Mouse (Mus musculus) gastrocnemius, postnatal 14 days (tissue): Measurements from ENCODE around the gene Eif2b3. TPM values are rescaled to one million over a fixed set of nuclear protein-coding genes. Genes with fewer than 3 reads are reported as not detected.

Experiments
- DNase-seq: peaks from one replicate; pipeline ENCODE4 v3.0.0; 2021; ENCODE audit warnings: mixed read lengths
- intact Hi-C: fragments of 180-260 bp; cut with DNase I; formaldehyde crosslinking; loops from one replicate; pipeline ENCODE4 v1.15.1; 2025; ENCODE audit warnings: low total_unique reads
- total RNA-seq, 2 experiments: library from RNA; stranded (reverse); gene quantifications; 2 replicates each; pipeline ENCODE4 v1.2.3; 2021

Eif2b3 gene
- total RNA-seq, 2 experiments from 2014 or later, result 22.0 to 24.8 TPM

DNA sequence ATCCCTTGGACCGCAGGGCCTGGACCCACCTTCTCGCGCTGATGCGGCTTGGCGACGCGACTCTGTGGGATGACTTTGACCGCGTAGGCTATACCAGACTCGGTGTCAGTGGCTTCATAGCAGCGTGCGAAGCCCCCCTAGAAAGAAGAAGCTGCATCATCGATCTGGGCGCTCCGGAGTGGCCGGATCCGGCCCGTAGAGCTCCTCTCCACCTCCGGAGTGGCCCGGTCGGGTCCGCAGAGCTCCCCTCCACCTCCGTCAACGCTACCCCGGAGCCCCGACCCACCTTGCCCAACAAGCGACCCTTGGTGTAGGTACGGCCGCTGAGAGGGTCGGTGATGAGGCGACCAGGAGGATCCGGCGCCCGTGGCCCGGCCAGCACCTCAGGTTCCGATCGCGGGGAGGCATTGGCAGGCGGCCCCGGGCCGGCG is 114.2 kb downstream of the Eif2b3 start:
- intact Hi-C loops, result no loop called here
- peak; percentile 34 for DNase-seq

DNA sequence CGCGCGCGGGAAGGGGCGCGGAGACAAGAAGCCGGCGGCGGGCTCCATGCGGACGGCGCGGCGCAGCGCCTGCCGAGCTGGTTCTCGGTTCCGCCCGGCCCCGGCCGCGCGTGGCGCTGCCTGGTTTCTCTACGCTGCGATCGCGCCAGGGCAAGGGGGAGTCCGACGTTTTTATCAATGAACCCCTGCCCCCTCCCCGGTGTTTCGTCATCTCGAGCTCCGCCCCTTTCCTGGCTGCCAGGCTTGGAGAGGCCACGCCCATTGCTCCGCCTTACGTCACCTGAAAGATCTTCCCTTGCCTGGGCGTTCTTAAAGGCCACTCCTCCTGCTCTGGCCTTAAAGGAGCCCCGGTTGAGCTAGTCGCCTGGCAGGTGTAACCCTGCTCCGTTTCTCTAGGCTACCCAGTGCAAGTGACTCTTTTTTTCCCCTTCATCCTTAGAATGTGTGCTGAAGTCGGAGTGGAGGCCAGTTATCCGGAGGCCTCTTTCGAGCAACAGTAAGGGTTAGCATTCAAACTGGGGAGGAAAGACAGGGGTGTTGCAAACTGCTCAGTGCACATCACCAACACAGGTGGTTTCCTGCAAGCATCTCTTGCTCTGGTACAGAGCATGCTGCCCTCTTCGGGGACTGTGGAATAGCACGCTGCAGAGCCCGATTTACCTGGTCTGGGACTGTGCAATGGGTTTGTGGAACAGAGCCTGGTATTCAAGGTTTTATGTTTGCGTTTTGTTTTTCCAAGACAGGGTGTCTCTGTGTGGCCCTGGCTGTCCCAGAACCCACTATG is 114.8 kb downstream of the Eif2b3 start, which contains the start of gene Plk3:
Gene Plk3, minus strand, starts transcription at position 147 of the 784 bp plus-strand sequence.
- intact Hi-C loops, result no loop called here
- DNase-seq, result peak; percentile 94

DNA sequence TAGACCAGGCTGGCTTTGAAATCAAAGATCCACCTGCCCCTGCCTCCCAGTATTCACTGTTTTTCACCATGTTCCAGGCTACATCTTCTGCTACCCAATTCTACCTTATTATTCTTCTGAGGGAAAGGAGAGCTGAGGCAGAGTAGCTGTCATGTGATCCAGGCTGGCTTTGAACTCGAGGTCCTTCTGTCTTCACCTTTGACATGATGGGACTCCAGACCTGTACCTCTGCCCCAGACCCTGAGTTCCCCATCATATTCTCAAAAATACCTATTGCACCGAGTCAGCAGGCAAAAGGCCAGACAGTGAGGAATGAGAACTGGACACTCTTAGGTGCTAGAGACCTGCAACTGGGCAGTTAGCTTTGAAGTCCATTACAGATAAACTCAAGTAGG is 115.4 kb downstream of the Eif2b3 start:
- DNase-seq, result no peak
- intact Hi-C loops, result no loop called here

DNA sequence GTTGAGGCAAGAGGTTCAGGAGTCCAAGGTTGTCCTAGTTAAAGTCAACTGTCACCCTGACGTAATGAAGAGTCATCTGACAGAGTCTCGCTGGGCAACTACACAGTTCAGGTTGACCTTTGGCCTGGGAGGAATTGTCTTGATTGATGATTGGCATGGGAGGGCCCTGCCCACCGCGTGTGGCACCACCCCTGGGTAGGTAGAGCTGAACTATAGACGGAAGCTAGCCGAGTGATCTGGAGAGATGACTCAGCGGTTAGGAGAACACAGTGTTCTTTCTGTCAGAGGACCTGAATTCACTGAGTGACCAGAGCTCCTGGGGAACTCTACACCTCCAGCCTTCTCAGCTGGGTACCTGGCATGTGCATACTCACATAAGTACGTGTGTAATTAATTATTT is 116.8 kb downstream of the Eif2b3 start:
- no peak for DNase-seq
- intact Hi-C loops, result no loop called here

Other genes with a start within 250 kb of the Eif2b3 start
- gene Toe1, start 211.8 kb upstream of the Eif2b3 start, total RNA-seq, result 1 to 10 TPM; 5.6 to 5.7 TPM
- 1 to 10 TPM in 1 of 2 experiments, under 1 TPM in 1; 1.00 to 1.6 TPM for gene Mutyh, start 211.7 kb upstream of the Eif2b3 start, total RNA-seq
- gene Hpdl, start 197.7 kb upstream of the Eif2b3 start, total RNA-seq, result 1 to 10 TPM; 2.7 to 2.9 TPM
- under 1 TPM; 0.11 to 0.23 TPM for gene Zswim5, start 142.0 kb upstream of the Eif2b3 start, total RNA-seq
- 10 to 100 TPM; 52.3 to 60.4 TPM for gene Urod, start 25.0 kb upstream of the Eif2b3 start, total RNA-seq
- 10 to 100 TPM; 12.6 to 14.7 TPM for gene Hectd3, start 24.1 kb upstream of the Eif2b3 start, total RNA-seq
- 1 to 10 TPM; 3.8 to 5.9 TPM for gene Ptch2, start 76.7 kb downstream of the Eif2b3 start, total RNA-seq
- gene Btbd19, start 106.3 kb downstream of the Eif2b3 start, total RNA-seq, result 1 to 10 TPM; 3.3 to 3.6 TPM
- not detected for gene Tctex1d4, start 107.4 kb downstream of the Eif2b3 start, total RNA-seq
- under 1 TPM; 0.91 to 0.96 TPM for gene Plk3, start 114.6 kb downstream of the Eif2b3 start, total RNA-seq
- 100 to 1,000 TPM; 786 to 929 TPM for gene Rps8, start 136.8 kb downstream of the Eif2b3 start, total RNA-seq
- 1 to 10 TPM; 1.6 to 1.8 TPM for gene Kif2c, start 163.2 kb downstream of the Eif2b3 start, total RNA-seq
- 1 to 10 TPM; 4.0 to 5.9 TPM for gene Tmem53, start 232.5 kb downstream of the Eif2b3 start, total RNA-seq
- gene Armh1, start 232.7 kb downstream of the Eif2b3 start, total RNA-seq, result not detected